Mouse (Mus musculus) hindbrain, embryonic 13.5 days (tissue): ENCODE measurements at regions not wholly inside any gene's neighbourhood (a gene's known extent, or its start where the extent isn't known, plus 50 kb on each side); places are given as distances from the start of the nearest gene placed in this dataset.

Source experiments
- ATAC-seq: fragments of 200-750 bp; cut with Nextera tagmentation; 2 replicates; pipeline ENCODE4 v1.8.0; 2017; ENCODE audit warnings: moderate TSS enrichment; ENCODE audit not compliant: low FRiP score
- H3K27ac ChIP-seq: fragments of 300-500 bp; sonication (generic); 2 replicates; pipeline ENCODE4 v1.5.1; 2015; ENCODE audit warnings: inconsistent platforms, mild to moderate bottlenecking, moderate library complexity
- H3K27me3 ChIP-seq: fragments of 300-500 bp; sonication (generic); 2 replicates; pipeline ENCODE4 v1.6.1; 2015; ENCODE audit warnings: mild to moderate bottlenecking, inconsistent platforms
- H3K36me3 ChIP-seq: fragments of 300-500 bp; sonication (generic); 2 replicates; pipeline ENCODE4 v1.6.1; 2015; ENCODE audit warnings: mild to moderate bottlenecking, inconsistent platforms
- H3K4me1 ChIP-seq: fragments of 300-500 bp; sonication (generic); replicated peaks from 2 replicates; pipeline ENCODE4 v1.6.1; 2015; ENCODE audit warnings: inconsistent platforms
- H3K4me2 ChIP-seq: fragments of 300-500 bp; sonication (generic); 2 replicates; pipeline ENCODE4 v1.6.1; 2015; ENCODE audit warnings: inconsistent platforms, mild to moderate bottlenecking, moderate library complexity
- H3K4me3 ChIP-seq: fragments of 300-500 bp; sonication (generic); 2 replicates; pipeline ENCODE4 v1.5.1; 2015; ENCODE audit warnings: mild to moderate bottlenecking, inconsistent platforms
- H3K9ac ChIP-seq: fragments of 300-500 bp; sonication (generic); 2 replicates; pipeline ENCODE4 v1.6.1; 2015; ENCODE audit warnings: mild to moderate bottlenecking, inconsistent platforms
- H3K9me3 ChIP-seq: fragments of 300-500 bp; sonication (generic); 2 replicates; pipeline ENCODE4 v1.6.1; 2016; ENCODE audit warnings: inconsistent platforms
- WGBS: fragments of 180-500 bp; shearing (Covaris S2); methylation state at CpG from one replicate; pipeline ENCODE4 v1.1.7; 2015; 5-methylcytosine and 5-hydroxymethylcytosine counted together

- no peak for ATAC-seq
- Histone ChIP-seq H3K27ac (no peak overlapping the region), H3K27me3 (no peaks in the 10 kb centered on the region), H3K4me1 (no peaks in the 10 kb centered on the region), H3K9me3 (no peaks in the 10 kb centered on the region), H3K4me3 (no peak overlapping the region), H3K4me2 (no peak overlapping the region), H3K9ac (no peak overlapping the region), H3K36me3 (no peaks in the 10 kb centered on the region)
- WGBS: 82% methylated on average over 6 of the region's 6 CpGs
These were observed 280.4 kb downstream of the Tgfb2 start for GRCm38 (mm10) chr1:186425421-186425820.

GRCm38 (mm10) chr1:186424084-186424483 lies 281.7 kb downstream of the Tgfb2 start:
- Histone ChIP-seq H3K9me3 (no peaks in the 10 kb centered on the region), H3K27me3 (no peaks in the 10 kb centered on the region), H3K36me3 (no peaks in the 10 kb centered on the region), H3K27ac (no peak overlapping the region), H3K4me1 (no peaks in the 10 kb centered on the region), H3K4me3 (no peak overlapping the region), H3K9ac (no peak overlapping the region), H3K4me2 (no peak overlapping the region)
- WGBS: 87% methylated on average over 5 of the region's 5 CpGs
- no peak for ATAC-seq

GRCm38 (mm10) chr1:186417101-186417500 lies 288.7 kb downstream of the Tgfb2 start:
- no peaks in the 10 kb centered on the region for H3K4me1 ChIP-seq
- H3K27me3 ChIP-seq: no peaks in the 10 kb centered on the region
- no peak overlapping the region for H3K9ac ChIP-seq
- WGBS: 60% methylated on average over 1 of the region's 1 CpGs
- no peaks in the 10 kb centered on the region for H3K36me3 ChIP-seq
- H3K4me3 ChIP-seq: no peak overlapping the region
- no peak overlapping the region for H3K27ac ChIP-seq
- H3K9me3 ChIP-seq: no peaks in the 10 kb centered on the region
- ATAC-seq: no peak
- no peak overlapping the region for H3K4me2 ChIP-seq

- Histone ChIP-seq H3K4me3 (no peak overlapping the region), H3K9me3 (no peaks in the 10 kb centered on the region), H3K4me1 (no peaks in the 10 kb centered on the region), H3K27ac (no peak overlapping the region), H3K9ac (no peak overlapping the region), H3K27me3 (no peaks in the 10 kb centered on the region), H3K4me2 (no peak overlapping the region), H3K36me3 (no peaks in the 10 kb centered on the region)
- no peak for ATAC-seq
- WGBS: 72% methylated on average over 4 of the region's 4 CpGs
These were observed 290.5 kb downstream of the Tgfb2 start for GRCm38 (mm10) chr1:186415321-186415720.

GRCm38 (mm10) chr1:186413886-186414245 lies 291.9 kb downstream of the Tgfb2 start:
- no peak for ATAC-seq
- Histone ChIP-seq H3K27me3 (no peaks in the 10 kb centered on the region), H3K9me3 (no peaks in the 10 kb centered on the region)

GRCm38 (mm10) chr1:186413064-186413885 lies 292.5 kb downstream of the Tgfb2 start:
- ATAC-seq: no peak
- Histone ChIP-seq H3K9me3 (no peaks in the 10 kb centered on the region), H3K27me3 (no peaks in the 10 kb centered on the region), H3K4me1 (peaks cover 17% of the 10 kb centered on the region), H3K27ac (no peak overlapping the region; the same call in 1 of the 2 replicates), H3K36me3 (no peaks in the 10 kb centered on the region), H3K4me3 (no peak overlapping the region), H3K9ac (no peak overlapping the region), H3K4me2 (no peak overlapping the region)
- WGBS: 75% methylated on average over 21 of the region's 21 CpGs

More at GRCm38 (mm10) chr1:186413886-186414245, 291.9 kb downstream of the Tgfb2 start:
- peaks cover 12% of the 10 kb centered on the region for H3K4me1 ChIP-seq
- no peak overlapping the region for H3K4me2 ChIP-seq
- no peak overlapping the region for H3K27ac ChIP-seq
- no peaks in the 10 kb centered on the region for H3K36me3 ChIP-seq
- H3K4me3 ChIP-seq: no peak overlapping the region
- 91% methylated on average over 6 of the region's 6 CpGs for WGBS
- no peak overlapping the region for H3K9ac ChIP-seq

GRCm38 (mm10) chr1:186412296-186412695 lies 293.5 kb downstream of the Tgfb2 start:
- no peak overlapping the region for H3K27ac ChIP-seq
- WGBS: 87% methylated on average over 2 of the region's 2 CpGs
- H3K4me2 ChIP-seq: no peak overlapping the region

GRCm38 (mm10) chr1:186408986-186409441 lies 291.9 kb upstream of the Lyplal1 start:
- Histone ChIP-seq H3K9me3 (no peaks in the 10 kb centered on the region), H3K9ac (no peak overlapping the region), H3K36me3 (no peaks in the 10 kb centered on the region), H3K27ac (no peak overlapping the region), H3K4me1 (peaks cover 17% of the 10 kb centered on the region), H3K27me3 (no peaks in the 10 kb centered on the region), H3K4me2 (peak overlapping the region; percentile 15; the same call in 1 of the 2 replicates), H3K4me3 (no peak overlapping the region)
- WGBS: 43% methylated on average over 10 of the region's 10 CpGs
- no peak for ATAC-seq

More at GRCm38 (mm10) chr1:186412296-186412695, 293.5 kb downstream of the Tgfb2 start:
- Histone ChIP-seq H3K4me3 (no peak overlapping the region), H3K27me3 (no peaks in the 10 kb centered on the region), H3K4me1 (peaks cover 17% of the 10 kb centered on the region), H3K36me3 (no peaks in the 10 kb centered on the region), H3K9me3 (no peaks in the 10 kb centered on the region), H3K9ac (no peak overlapping the region)
- no peak for ATAC-seq

GRCm38 (mm10) chr1:186407656-186408055 lies 290.5 kb upstream of the Lyplal1 start:
- Histone ChIP-seq H3K9ac (no peak overlapping the region), H3K4me3 (no peak overlapping the region), H3K36me3 (no peaks in the 10 kb centered on the region), H3K27ac (no peak overlapping the region), H3K4me2 (no peak overlapping the region), H3K4me1 (peaks cover 17% of the 10 kb centered on the region), H3K9me3 (no peaks in the 10 kb centered on the region), H3K27me3 (no peaks in the 10 kb centered on the region)
- ATAC-seq: no peak
- 84% methylated on average over 8 of the region's 8 CpGs for WGBS

GRCm38 (mm10) chr1:186405693-186406092 lies 288.6 kb upstream of the Lyplal1 start:
- WGBS: 67% methylated on average over 5 of the region's 5 CpGs
- no peak overlapping the region for H3K9ac ChIP-seq
- no peak overlapping the region for H3K4me3 ChIP-seq
- no peaks in the 10 kb centered on the region for H3K36me3 ChIP-seq
- no peaks in the 10 kb centered on the region for H3K27me3 ChIP-seq
- no peaks in the 10 kb centered on the region for H3K9me3 ChIP-seq
- H3K27ac ChIP-seq: no peak overlapping the region
- no peak overlapping the region for H3K4me2 ChIP-seq
- peaks cover 25% of the 10 kb centered on the region for H3K4me1 ChIP-seq
- no peak for ATAC-seq

- peaks cover 14% of the 10 kb centered on the region for H3K4me1 ChIP-seq
- 38% methylated on average over 8 of the region's 8 CpGs for WGBS
- ATAC-seq: no peak
These were observed 282.7 kb upstream of the Lyplal1 start for GRCm38 (mm10) chr1:186399762-186400161.

GRCm38 (mm10) chr1:186393005-186393404 lies 275.9 kb upstream of the Lyplal1 start:
- no peaks in the 10 kb centered on the region for H3K27me3 ChIP-seq
- H3K36me3 ChIP-seq: no peaks in the 10 kb centered on the region
- H3K9me3 ChIP-seq: no peaks in the 10 kb centered on the region
- H3K4me1 ChIP-seq: no peaks in the 10 kb centered on the region
- 54% methylated on average over 5 of the region's 5 CpGs for WGBS
- no peak for ATAC-seq
- no peak overlapping the region for H3K27ac ChIP-seq
- H3K4me2 ChIP-seq: no peak overlapping the region
- H3K4me3 ChIP-seq: no peak overlapping the region
- H3K9ac ChIP-seq: no peak overlapping the region

More at GRCm38 (mm10) chr1:186399762-186400161, 282.7 kb upstream of the Lyplal1 start:
- Histone ChIP-seq H3K9me3 (no peaks in the 10 kb centered on the region), H3K36me3 (no peaks in the 10 kb centered on the region), H3K9ac (no peak overlapping the region), H3K27ac (no peak overlapping the region), H3K4me3 (no peak overlapping the region), H3K4me2 (no peak overlapping the region), H3K27me3 (no peaks in the 10 kb centered on the region)

- no peak for ATAC-seq
- WGBS: 83% methylated on average over 4 of the region's 4 CpGs
These were observed 267.3 kb upstream of the Lyplal1 start for GRCm38 (mm10) chr1:186384440-186384839.

More at GRCm38 (mm10) chr1:186384440-186384839, 267.3 kb upstream of the Lyplal1 start:
- Histone ChIP-seq H3K4me1 (no peaks in the 10 kb centered on the region), H3K4me2 (no peak overlapping the region), H3K9ac (no peak overlapping the region), H3K36me3 (no peaks in the 10 kb centered on the region), H3K9me3 (no peaks in the 10 kb centered on the region), H3K27ac (no peak overlapping the region), H3K27me3 (no peaks in the 10 kb centered on the region), H3K4me3 (no peak overlapping the region)
